Mouse (Mus musculus): ENCODE measurements around the gene Nrn1.

The Nrn1 gene

DNA sequence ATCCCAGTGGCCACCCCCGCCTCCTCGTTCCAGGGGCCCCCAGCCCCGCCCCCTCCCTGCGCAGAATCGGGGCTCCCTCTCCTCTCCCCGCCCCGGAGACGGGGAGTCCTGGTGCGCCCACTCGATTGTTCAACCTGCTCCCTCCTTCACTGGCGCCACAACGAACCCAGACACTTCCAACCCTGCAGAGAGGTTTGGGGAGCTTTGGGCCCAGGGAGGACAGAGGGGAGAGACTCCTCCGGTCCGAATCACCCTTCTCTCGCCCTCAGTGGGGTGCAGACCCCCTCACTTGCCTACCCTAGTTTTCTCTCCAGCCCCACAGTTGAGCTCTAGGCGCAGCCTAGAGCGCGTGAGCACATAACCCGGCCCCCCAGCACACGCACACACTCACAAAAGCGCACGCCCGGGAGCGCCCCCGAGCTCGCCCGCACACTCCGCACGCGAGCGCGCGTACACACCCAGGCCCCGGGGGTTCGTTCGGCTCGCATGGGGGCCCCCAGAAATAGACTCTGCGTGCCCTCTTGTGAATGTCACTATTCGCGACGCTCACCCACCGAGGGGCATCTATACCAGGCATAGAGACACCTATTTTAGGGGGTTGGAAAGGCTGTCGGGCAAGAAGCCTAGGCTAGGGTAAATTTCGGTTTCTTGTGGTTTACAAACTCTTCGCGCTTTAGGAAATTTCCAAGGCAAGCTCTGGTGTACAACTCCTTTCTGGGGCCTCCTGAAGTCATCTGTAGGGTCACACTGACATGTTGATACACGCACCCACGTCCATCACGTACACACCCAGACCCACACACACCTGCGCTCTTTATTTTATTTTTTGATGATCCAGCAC, at the start of gene Nrn1:
Gene Nrn1, minus strand, starts transcription at position 401 of the 841 bp plus-strand sequence.
- DNase-seq (ENCODE audit: low spot score): peak; percentile 43

GRCm38 (mm10) chr13:36779626-36780025, 44.7 kb upstream of the Nrn1 start:
- no peak for DNase-seq (ENCODE audit: low spot score)

DNA sequence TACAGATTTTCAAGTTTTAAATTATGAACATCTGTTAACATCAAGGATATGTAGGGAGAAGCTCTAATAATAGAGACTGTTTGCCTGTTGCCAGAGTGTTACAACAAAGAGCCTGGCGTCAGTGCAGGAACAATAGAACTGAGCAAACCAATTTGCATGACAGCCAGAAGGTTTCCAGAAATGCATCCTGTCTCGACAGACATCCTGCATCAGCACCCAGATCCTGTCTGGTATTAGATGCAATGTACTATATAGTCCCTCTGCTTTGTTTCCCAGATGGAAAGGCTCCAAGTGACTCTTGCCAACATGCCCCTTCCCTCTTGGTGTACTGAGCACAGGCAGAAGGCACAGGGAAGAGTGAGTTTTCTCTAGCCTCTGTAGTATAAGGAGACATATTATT, 31.9 kb upstream of the Nrn1 start:
- DNase-seq (ENCODE audit: low spot score): no peak

DNA sequence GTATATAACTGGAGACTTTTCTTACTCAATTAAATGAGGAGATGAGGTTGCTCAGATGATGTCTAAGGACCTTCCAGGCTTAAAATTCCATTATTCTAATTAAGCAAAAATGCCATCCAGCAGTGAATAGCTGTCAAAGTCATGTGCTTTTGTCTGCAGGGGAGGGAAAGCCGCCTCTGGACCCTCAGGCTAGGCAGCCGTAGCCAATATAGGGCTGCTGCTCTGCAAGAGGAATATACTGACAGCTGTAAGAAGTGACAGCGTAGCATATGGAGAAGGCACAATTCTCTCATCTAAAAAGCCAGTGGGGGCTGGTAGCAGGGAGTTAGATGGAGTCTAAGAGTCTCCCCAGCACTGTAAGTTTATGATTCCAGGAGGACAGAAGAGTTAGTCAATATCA, 16.9 kb upstream of the Nrn1 start:
- no peak for DNase-seq (ENCODE audit: low spot score)

DNA sequence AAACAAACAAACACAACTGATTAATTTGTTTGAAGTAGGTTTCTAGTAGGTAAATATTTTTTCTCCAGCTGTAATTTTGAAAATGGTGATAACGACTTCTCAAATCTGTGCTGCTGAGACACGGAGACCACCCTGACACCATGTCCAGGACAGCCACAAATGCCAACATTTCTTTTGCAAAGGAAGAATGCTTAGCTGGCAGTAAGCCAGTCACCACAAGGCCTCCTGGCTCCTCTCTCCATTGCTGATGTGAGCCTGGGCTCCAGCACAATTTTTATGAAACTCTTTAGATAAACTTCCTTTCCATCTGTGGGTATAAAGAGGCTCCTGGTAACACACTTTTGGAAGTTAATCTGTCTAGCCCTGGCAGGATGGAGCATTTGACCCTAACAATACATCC, 15.1 kb upstream of the Nrn1 start:
- DNase-seq (ENCODE audit: low spot score): no peak

DNA sequence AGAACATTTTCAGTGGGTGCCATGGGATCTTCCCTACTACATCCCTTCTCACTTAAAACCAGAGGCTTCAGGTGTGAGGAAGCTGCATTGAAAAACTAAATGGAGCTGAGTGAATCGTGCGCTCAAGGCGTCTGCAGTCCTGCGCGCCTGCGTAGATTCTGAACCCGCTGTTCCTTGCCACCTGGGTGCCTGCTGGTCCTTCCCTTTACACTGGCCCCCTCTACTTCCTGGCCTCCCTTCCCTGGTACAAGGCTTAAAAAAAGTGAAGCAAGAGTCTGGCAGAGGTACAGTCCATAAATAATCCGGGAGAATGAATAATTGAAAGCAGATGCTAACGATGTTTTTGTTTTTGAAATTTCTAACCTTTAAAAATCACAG, 1.7 kb upstream of the Nrn1 start:
- DNase-seq (ENCODE audit: low spot score): no peak

DNA sequence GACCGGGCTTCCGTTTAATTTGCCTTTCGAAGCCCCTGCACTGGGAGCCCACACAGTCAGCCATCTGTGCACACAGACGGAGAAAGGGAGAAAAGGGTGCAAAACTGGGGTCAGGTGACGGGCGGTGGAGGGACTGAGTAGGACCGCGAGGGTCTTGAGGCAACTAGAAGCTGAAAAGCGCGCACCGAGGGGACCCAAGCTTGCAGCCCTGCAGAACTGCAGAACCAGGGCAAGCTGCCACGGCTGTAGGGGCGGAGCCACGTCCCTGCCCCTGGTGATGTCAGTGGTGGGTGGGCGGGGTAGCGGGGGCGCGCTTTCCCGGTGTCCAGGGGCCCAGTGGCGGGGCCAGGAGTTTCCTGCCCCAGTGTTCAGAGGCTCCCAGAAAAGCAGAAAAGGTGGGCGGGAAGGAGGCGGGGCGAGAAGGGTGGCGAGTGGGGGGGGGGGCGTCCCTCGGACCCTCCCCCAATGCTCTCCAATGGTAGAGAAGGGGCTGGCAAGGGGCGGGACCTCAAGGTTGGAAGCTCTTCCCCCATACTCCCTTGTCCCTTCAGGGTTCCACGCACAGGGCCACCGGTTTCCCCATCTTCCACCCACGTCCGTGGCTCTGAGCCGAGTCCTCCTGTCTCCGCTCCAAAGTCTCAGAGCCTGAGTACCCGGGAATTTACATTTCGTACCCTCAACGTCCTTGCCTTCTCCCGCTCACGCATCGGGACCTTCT, 1.1 kb upstream of the Nrn1 start:
- DNase-seq (ENCODE audit: low spot score): peak; percentile 85

- DNase-seq (ENCODE audit: low spot score): peak; percentile 51
Observed at GRCm38 (mm10) chr13:36733989-36734690, 791 bp downstream of the Nrn1 start.

GRCm38 (mm10) chr13:36733566-36733965, 1.4 kb downstream of the Nrn1 start:
- peak; percentile 35 for DNase-seq (ENCODE audit: low spot score)

GRCm38 (mm10) chr13:36732891-36733490, 1.9 kb downstream of the Nrn1 start:
- DNase-seq (ENCODE audit: low spot score): peak; percentile 12

GRCm38 (mm10) chr13:36731931-36732461, 2.9 kb downstream of the Nrn1 start:
- peak; percentile 50 for DNase-seq (ENCODE audit: low spot score)

DNA sequence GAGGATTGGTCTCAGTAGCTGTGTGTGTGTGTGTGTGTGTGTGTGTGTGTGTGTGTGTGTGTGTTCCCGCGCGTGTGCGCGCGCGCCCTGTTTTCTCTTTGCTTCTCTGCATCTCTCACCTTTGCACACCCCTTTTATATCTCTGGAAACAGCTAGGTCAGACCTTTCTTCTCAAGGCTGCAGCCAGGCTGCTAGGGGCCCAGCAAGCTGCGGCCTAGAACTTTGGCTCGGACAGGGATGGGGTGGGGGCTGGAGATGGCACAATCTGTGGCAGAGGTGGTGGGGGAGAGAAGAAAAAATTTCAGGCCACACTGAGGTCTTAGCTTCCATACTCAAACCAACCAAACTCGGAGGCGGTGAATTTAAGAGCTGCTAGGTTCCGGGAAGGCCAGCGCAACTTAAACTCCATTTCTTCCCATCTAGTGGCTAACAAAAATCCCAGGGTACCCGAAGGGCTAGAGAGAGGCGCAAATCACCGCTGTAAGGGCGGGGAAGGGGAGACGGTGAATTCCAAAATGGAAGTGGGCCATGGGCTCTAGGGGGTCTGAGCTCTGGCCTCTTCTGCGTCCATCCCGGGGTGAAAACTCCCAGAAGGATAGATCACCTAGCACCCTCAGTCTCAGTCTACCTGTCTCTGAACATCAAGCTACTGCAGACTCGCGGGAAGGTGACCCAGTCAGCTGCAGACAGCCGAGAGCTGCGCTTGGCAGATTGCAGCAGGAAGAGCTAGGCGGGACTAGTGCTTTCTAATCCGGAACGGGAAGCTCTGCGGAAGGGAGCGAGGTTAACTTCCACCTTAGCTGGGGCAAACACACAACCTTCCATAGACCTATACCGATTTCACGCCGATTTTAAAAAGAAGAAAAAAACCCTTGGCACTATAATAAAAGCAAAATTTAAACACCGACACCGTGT, 3.7 kb downstream of the Nrn1 start:
- DNase-seq (ENCODE audit: low spot score): peak; percentile 56

GRCm38 (mm10) chr13:36730341-36730761, 4.6 kb downstream of the Nrn1 start:
- no peak for DNase-seq (ENCODE audit: low spot score)

DNA sequence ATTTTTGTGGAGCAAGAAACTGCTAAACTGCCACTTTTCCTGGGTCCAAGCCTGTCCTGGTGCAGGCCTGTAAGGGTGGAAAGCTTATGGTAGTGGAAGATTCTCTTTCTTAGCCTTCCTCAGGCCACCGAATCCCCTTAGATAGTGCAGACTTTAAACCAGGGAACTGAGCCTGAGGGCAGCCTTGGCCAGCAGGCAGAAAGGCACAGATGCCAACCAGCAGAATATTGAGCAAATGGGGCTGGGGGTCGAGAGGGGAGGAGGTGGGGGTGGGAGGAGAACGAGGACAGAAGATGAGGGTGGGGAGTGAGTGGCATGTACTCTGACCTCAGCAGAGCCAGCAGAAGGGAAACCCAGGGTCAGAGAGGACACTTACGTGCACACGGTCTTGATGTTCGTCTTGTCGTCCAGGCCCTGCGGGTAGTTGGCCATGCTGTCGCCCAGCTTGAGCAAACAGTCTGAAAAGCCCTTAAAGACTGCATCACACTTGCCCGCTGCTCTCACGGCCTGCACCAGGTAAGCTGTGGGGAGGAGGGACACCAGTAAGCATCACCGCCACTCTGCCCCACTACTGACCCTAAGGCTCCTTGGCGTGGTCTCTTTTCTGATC, 5.1 kb downstream of the Nrn1 start:
- DNase-seq (ENCODE audit: low spot score): peak; percentile 32

DNA sequence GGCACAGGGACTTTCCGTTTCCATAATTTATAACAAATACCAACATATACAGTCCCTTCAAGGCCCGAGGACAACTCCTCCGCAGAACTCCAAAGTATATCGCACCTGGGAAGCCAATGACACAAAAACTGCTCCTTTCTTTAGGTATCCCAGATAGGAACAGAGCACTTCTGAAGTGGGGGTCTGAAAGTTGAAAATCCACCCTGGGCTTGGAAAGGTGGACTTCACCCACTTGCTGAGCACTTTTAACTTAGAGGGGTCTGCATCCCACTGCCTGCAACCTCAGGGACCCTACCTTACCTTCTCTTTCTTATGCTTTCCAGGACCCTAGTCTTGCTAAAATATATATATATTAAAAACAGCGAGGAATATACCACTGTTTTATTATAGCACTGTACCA, 6.4 kb downstream of the Nrn1 start:
- no peak for DNase-seq (ENCODE audit: low spot score)

DNA sequence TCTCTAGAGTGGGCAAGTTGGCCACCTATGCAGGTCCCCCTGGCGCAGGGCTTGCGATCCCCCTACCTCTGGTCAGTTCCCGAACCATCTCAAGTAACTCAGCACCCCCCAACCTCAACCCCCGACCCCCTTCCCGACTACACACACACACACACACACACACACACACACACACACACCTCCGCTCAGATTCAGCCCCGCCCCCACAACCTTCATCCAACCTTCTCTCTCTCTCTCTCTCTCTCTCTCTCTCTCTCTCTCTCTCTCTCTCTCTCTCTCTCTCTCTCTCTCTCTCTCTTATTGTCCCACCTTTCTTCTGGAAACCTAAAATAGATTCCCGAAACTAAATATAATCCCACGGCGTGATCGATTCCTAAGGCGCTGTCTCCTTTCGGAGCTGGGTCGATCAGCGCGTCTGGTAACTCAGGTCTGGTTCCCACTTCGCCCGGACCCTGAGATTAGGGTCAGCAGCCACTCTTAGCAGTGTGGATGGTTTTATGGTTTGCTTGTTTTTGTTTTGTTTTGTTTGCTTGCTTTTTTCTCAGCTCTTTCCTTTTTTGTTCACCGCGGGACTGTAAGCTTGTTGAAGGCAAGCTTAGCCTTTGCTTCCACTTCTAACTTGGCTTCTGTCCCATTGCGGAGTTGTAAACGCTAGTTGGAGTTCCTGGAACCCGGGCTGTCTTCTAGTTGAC, 7.0 kb downstream of the Nrn1 start:
- no peak for DNase-seq (ENCODE audit: low spot score)

GRCm38 (mm10) chr13:36726951-36727778, 7.8 kb downstream of the Nrn1 start:
- peak; percentile 72 for DNase-seq (ENCODE audit: low spot score)

DNA sequence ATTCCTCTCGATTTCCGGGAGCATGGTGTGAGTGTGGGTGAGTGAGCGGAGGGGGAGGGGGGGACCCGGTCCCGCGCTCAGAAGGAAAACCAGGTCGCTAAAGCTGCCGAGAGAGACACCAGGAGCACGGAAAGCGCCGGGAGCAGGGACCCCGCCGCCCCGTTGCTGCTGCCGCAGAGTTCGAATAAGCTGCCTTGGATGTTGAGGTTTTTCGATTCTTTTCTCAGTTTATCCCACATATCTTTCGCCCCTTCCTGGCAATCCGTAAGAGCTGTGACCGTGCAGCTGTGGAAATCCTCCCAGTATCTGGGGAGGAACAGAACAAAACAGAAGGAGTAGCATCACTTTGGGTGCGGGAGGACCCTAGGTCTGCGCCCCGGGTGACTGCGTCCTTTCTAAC, 8.4 kb downstream of the Nrn1 start:
- peak; percentile 51 for DNase-seq (ENCODE audit: low spot score)

DNA sequence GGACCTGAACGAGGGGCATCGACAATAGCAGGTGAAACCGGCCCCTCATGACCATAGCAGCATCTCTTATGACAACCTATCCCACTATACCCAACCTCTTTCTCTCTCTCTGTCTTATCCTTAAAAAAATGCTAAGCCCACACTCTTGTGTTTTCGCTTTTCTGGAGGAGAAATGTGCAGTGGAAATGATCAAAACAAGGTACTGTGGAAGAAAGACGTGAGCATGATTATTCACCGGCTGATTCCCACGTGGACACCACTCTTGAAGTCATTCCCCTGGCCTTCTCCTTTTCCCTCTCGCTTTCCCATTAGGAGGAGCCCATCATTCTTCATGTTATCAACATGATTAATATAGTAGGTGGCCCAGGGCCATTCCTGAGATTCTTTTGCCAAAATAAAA, 9.1 kb downstream of the Nrn1 start:
- DNase-seq (ENCODE audit: low spot score): peak; percentile 23
